Mouse (Mus musculus): ENCODE measurements around the gene Zkscan17.

The Zkscan17 gene

DNA sequence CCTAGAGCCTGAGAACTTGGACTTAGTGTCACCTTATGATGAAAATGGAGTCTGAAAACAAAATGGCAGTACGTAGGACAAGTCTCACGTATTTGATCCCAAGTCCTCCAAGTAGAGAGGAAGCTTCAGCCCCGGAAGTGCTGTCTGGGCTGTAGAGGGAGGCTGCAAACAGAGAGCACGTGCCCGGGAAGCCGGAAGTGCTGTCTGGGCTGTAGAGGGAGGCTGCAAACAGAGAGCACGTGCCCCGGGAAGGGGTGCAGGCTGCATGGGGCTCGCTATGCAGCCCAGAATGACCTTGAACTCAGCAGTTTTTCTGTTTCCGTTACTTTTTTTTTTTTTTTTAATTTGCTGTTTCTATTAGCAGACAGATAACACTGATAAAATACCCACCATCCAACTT is 8.3 kb downstream of the Zkscan17 start:
- no peak for DNase-seq (ENCODE audit: low spot score)

DNA sequence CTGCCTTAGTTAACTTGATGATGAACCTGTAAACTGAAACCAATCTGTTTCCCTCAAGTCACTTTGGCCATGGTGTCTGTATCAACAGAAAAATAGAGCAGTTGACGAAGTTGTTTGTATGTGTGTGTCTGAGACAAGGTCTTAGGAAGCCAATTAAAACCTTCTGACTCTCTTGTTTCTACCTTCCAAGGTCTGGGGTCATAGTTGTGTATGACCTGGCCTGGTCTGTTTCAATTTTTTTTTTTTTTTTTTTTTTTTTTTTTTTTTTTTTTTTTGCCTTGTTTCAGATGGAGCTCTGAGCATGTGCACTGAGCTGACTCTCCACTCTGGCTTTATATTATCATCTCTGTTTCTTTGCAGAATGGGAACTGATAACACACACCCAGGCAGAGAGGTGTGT is 9.1 kb downstream of the Zkscan17 start:
- DNase-seq (ENCODE audit: low spot score): no peak

DNA sequence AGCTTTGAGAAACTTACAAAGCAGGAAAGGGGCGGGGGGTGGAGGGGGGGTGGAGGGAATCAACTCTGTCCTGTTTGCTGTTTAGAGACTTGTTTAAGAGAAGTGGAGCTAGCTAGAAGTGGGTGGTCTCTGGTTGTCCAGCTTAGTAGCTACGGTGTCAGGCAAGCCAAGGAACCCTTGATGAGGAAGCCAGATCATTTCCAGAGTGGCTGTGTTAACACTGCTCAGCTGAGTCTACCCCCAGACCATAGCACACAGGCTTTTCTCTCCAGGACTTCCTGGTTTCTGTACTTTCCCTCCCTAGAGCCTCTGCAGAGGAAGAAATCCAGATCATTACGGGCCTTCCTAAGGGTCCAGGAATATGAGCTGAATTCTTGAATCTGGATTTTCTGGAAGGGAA is 11.8 kb downstream of the Zkscan17 start:
- no peak for DNase-seq (ENCODE audit: low spot score)

DNA sequence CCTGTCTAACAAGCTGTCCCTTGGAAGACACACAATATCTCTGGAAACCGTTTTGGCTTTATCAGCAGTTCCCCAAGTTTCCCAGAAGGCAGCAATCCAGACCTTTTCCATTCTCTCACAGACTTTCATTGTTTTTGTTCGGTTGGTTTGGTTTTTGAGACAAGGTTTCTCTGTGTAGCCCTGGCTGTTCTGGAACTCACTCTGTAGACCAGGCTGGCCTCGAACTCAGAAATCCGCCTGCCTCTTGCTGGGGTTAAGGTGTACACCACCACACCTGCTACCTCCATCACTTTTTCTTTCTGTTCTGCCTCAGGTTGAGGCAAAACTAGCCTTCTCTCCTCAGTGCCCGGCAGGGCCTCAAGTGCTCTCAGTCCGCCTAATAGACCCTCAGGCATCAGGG is 12.2 kb downstream of the Zkscan17 start:
- no peak for DNase-seq (ENCODE audit: low spot score)

DNA sequence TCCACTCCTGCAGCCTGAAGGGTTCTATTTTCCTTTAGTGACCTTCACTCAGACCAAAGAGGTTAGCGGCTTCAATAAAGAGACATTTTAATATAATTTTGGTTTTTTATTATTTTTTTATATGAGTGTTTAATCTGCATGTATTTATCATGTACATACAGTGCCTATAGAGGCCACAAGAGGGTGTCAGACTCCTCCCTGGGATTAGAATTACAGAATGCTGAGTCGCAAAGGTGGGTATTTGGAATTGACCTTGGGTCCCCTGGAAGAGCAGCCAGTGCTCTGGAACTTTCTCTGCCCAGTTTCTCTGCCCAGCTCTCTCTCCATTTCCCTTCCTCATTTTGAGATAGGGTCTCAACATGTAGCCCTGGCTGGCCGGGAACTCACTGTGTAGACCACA is 13.0 kb downstream of the Zkscan17 start:
- DNase-seq (ENCODE audit: low spot score): no peak

DNA sequence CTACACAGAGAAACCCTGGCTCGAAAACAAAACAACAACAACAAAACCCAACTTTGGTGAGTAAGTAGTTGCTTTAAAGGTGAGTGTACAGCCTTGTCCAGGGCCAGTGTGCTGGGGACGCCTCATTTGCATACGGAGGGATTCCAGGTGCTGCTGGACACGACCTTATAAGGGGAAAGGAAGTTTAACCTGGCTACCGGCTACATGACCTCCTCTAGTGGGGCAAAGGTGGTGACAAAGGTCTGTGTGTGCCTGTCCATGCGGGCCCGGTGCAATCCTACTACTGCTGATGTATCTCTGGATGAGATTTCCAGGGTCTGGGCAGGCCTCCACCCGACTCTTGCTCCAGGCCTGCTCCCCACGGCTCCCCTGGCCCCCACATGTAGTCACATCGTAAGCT is 13.8 kb downstream of the Zkscan17 start:
- no peak for DNase-seq (ENCODE audit: low spot score)

DNA sequence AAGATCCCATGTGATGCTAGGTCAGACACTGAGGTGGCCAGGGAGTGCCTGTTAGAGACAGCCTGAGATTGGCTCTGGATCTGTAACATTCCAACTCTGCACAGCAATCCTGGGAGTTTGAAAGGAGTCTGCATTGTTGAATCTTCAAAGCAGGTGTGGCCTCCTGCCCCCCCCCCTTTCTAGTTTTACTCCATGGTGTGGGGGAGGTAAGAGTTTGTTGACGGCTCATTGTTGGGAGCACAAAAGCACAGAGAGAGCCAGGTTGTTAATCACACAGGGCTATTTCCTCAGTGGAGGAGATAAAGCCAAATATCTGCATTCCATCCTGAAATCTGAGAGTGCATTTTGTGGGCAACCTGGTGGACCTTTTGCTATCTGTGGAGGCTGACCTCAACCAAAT is 15.0 kb downstream of the Zkscan17 start:
- no peak for DNase-seq (ENCODE audit: low spot score)

DNA sequence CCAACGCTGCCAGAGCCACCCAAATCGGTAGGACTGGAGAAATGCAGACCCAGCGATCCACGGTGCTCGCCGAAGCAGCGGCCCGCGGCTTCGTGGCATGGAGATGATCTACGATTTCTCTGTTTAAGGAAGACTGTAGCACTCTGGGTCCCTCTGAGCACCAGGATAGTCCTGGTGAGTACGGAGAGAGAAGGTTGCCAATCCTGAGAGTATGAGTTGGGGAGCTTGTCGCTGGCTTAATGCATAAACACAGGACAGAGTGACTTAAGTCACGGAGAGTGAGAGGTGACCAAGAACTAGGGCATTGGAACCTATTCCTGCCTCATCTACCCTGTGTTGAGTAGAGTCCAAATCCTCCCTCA is 19.9 kb downstream of the Zkscan17 start:
- no peak for DNase-seq (ENCODE audit: low spot score)

DNA sequence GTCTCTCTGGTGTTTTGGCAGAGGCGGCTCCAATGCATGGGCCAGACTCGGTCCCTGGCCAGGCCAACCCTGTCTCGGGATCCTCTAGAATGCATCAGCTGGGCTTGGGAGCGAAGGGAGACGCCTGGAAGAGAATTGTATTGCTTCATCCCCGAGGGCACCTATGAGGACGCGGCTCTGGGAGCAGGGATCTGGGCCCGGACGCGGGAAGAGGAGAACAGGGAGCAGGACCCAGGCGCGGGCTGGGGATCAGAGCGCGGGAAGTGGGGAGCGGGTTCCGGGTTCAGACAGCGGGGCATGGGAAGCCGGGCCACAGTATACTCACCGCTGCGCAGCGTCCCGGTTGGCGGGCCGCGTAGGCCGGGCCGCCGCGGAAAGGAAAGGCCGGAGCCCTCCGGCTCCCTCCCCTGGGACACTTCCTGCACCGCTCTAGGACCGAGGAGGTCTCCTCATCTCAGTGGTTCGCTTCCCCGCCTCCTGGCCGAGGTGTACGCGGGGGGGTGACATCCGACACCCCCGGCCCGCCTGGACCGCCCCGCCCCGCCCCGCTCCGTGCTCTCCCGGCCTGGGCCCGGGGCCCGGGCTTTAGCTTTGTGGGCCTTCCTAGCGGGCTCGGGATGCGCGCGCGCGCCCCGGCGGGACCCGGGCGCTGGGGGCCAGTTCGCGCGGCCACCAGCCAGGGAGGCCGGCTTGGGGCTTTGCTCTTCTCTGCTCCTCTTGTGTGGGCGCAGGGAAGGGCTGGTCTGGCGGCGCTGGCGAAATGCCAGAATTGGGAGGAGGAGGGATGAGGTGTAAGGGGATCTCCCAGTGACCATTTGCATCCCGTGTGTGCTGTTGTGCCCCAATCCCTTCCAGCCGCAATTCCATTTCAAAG is 20.5 kb downstream of the Zkscan17 start:
- DNase-seq (ENCODE audit: low spot score): peak; percentile 96

DNA sequence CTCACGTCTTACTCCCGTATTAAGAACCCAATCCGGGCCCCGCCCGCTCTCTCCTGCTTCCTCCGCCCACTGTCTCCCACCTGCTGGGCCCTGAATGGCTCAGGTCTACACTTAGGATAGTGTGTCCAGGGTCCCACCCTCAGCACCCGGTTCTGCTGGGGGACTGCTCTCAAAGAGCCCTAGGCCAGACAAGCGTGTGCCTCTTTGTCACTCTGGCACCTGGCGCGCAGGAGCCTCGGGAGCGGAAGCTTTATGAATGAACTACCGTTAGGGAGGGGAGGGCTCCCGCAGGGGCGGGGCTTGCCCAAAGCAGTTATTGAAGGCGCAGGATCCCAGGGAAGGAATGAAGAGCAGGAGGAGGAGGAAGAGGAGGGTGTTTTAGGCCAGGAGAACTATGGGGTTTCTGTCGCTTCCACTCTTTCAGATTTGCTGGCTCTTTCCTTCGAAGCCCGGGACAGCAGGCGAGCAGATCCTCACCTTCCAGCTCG is 21.2 kb downstream of the Zkscan17 start:
- DNase-seq (ENCODE audit: low spot score): peak; percentile 82

DNA sequence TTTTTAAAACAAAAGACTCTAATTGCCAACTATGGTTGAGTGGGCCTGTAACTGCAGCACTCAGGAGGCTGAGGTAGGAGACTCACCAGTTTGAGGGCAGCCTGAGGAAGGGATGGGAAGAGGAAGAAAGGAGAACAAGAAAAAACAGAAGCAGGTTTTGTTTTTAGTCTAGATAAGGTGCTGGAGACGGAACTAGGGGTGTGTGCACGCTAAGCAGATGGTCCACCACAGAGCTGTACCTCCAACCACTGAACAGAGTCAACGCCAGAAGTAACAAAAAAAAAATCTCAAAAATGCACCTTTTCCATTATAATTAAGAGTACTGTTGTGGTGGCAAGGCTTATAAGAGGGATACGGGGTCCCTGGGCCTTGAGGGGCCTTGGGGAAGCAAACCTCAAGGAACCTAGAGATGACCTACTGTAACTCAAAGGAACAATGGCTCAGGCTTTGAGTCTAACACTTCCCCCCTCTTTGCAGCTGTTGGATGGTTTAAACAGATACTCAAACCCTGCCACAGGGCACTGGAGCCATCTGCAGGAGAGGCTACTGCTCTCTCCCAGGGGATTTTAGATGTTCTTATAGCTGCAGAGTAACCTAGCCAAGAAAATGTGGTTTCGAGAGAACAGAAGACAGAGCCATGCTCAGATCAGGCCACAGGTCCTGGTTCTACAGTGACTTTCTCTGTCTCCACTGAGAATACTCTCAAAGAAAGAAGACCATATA is 24.4 kb downstream of the Zkscan17 start:
- no peak for DNase-seq (ENCODE audit: low spot score)

DNA sequence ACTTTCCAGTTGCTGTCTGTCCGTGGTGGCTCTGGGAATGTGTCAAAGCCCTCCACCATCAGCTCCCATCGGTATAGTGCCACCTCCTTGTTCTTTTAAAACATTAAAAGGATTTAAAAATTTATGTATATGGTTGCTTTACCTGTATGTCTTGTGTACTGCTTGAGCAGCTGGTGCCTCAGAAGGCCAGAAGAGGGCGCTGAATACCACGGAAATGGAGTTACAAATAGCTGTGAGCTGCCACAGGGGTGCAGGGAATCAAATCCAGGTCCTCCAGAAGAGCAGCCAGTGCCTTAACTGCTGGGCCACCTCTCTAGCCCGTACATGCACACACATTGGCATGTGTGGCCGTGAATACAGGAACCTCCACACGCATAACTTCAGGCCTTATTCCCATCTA is 28.8 kb downstream of the Zkscan17 start:
- no peak for DNase-seq (ENCODE audit: low spot score)

DNA sequence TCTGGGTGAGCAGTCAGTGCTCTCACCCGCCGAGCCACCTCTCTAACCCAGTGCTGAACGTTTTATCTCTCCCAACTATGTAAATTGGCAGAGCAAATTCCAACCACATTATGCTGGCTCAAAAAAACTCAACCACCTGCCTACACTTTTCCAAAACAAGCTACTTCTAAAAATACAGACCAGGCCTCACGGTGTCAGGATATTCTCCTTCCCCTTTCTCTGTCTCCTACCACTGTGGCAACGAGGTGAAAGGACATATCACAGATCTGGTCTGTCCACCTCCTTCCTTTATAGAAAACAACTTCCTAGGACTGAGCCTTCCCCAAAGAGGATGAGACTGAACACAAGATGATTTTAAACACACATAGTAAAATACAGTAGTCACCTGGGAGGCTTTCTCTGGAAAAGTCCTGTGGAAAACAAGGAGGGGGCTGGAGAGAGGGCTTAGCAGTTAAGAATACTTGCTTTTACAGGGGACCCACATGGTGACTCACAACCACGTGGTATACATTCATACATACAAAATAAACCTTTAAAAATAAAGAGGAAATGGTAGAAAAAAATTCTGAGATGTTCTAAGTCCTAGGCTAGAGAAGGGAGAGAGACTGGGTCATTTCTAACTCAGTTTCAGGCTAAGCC is 29.8 kb downstream of the Zkscan17 start:
- no peak for DNase-seq (ENCODE audit: low spot score)

DNA sequence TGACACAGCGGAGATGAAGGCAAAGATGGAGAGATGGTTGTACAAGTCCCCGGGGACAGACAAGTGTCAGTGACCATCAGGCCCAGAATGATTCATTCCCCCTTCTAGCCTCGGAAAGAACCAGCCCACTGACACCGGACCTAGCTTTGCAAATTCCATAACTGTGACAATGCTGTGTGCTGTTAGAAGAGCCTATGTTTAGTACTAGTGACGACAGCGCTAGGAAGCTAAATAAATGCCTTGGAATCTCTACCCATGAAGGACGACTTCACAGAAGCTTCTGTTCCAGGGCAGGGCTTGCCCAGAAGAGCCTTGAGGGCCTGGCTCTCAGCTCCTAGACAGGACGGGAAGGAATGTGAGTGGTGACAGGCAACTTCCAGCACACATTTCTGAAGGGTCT is 40.3 kb downstream of the Zkscan17 start:
- no peak for DNase-seq (ENCODE audit: low spot score)

DNA sequence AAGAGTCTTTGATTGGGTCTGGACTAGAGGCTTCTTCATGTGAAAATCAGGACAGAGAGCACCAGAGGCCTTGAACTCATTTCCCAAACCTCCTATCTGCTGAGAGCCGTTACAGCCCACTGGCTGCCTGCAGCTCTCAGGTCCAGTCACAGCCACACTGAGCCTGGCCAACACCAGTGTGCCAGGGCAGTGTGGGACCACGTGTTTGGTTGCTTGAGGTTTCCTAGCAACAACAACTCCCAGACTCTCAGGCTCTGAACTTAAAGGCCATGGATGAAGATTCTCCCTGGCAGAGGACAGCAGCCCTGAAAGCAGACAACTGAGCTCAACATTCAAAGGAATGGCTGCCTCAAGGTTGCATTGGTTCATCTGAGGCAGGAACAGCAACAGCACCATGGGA is 40.9 kb downstream of the Zkscan17 start:
- DNase-seq (ENCODE audit: low spot score): no peak

DNA sequence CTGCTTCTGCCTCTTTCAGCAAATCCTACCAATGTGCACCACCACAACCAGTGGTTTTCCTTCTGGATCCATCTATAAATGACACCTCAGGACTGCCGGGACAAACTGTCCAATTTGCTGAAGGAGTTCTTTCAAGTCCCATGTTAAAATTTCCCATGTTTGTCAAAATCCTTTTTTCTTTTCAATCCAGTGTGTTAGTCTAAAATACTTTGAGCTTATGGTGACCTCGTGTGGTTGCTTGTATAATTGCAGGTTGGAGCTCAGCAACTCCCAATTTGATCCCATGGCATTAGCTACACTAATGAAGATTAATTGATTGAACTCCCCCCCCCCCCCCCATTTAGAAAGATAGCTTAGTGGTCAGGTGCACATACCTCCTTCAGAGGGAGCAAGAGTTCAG is 43.3 kb downstream of the Zkscan17 start:
- peak; percentile 86 for DNase-seq (ENCODE audit: low spot score)

DNA sequence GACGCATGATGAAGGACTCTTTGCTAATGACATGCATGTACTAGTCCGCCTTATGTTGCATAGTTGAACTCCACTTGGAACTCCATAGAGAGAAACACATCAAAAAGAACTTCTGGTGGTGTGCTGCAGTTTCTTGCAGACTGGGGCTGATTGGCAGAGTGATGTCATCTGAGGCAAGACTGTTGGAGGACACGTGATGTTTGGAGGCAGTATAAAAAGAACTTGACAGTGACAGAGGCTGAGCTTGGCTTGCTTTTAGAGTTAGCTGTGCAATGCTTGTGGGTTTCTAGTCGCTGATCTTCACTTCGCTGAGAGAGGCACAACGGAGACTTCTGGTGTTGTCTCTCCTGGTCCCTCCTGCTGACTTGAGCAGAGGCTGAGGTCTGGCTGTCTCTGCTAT is 49.3 kb downstream of the Zkscan17 start:
- no peak for DNase-seq (ENCODE audit: low spot score)

DNA sequence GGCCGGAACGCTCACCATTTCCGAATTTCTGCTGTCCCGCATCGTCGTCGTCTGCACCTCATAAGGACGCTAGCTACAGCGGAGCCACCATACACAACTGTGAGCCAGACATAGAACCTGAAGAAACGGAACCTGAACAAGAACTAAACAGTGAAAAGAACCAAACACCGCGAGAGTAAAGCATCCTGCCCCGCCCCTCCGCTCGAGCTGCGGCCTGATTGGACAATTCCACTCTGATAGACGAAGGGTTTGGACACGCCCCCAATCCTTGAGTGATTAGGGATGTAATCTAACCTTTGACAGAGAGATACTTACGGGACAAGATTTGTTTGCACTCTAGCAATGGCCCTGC is 54.2 kb downstream of the Zkscan17 start, which contains the start of gene Zfp867:
Gene Zfp867 (minus strand): TSS at position 149 of the 352 bp plus-strand sequence.
- DNase-seq (ENCODE audit: low spot score): peak; percentile 98

DNA sequence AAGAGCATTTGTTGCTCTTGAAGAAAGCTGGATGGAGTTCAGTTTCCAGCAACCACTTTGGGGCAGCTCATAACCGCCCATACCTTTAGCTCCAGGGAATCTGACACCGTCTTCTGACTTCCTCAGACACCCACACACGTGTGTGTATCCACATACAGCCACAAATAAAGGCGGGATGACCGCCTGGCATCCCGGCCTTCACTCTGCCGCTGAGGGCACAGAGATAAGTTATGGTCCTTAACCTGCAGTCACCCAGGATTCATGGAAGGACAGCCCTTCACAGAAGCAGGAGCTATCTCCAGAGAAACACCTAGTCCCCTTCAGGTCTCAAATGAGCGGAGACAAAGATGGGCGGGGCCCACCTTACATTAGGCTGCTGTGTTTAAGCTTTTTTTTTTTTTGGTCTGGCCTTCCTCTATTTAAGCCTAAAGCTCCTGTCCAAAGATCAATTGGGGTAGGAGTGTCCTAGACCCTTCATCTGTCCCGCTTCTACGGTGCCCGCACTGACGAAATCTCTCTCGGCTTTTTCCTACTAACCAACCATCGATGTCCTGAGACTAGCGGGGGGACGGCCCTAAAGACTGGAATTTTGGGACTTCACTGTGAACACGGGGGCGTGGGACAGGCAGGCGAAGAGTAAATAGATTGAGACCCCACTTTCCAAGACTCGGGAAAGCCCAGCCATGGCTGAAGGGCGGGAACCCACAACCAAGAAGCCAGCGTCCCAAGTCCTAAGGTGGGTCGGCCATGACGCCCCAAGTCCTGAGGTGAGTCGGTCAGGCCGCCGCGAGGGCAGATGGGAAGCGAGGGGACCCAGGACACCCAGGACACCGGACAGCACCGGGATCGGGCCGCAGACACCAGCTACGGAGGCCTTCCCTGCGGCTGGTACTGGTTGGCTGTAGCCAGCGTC is 54.9 kb downstream of the Zkscan17 start:
- DNase-seq (ENCODE audit: low spot score): peak; percentile 22

DNA sequence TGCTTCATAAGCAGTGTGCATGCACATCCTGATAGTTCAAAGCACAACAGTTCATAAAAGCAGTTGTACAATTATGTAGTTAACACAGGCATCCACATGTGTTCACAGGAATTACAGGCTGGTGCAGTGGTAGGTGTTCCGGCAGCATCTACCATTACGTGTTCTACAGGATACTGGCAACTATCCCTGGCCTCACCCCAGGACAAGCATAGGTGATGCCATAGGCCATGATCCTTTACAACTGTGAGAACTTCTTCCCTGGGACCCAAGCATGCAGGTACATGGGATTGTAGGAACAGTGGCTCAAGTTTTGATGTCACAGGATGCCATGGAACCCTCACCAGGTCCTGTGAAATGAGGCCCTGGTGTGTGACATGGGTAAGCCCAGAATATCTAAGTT is 66.1 kb downstream of the Zkscan17 start:
- no peak for DNase-seq (ENCODE audit: low spot score)

DNA sequence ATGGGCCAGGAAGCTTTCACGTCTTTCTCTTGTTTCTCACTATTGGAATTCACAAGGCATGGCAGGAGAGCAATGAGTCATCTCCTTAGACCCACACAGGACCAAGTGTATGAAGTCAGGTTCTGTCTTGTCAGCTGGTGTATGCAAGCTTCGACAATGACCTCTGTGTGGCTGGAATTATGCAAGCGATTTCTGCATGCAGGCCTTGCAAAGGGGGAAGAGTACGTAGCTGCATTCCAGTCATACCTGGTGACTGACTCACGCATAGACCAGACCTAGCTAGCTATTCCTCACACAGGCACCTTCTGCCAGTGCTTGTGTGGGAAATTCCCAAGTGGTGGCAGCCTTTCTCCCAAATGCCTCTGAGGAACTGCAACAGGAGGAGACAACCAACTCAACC is 67.6 kb downstream of the Zkscan17 start:
- peak; percentile 27 for DNase-seq (ENCODE audit: low spot score)

DNA sequence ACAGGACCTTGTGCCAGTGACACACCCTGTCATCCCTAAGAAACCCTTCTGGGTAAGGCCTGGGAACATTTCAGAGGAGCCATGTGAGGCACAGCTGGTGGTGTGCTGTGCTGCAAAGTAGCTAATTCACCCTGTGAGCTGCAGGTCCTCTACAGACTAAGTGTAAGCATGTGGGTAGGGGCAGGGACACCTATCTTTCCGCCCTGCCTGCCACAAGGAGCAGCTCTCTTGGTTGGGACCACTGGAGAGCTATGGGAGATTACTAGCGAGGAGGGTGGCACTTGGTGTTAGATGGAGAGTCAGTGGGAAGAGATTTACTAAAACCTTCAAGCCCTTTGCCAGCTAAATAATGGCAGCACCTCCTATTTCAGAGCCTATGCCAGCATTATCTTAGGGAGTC is 69.7 kb downstream of the Zkscan17 start:
- no peak for DNase-seq (ENCODE audit: low spot score)

All from embryo, embryonic 10.5 days (tissue).